Mouse (Mus musculus) urinary bladder, postnatal 36 days (tissue): ENCODE results near the gene Arhgap24.

Experiments used
- DNase-seq, 2 experiments: peaks; one replicate each; pipeline ENCODE4 v3.0.0; 2022; ENCODE audit warnings: low spot score in 2 of 2, mixed read lengths in 1 of 2

Gene Arhgap24

DNA sequence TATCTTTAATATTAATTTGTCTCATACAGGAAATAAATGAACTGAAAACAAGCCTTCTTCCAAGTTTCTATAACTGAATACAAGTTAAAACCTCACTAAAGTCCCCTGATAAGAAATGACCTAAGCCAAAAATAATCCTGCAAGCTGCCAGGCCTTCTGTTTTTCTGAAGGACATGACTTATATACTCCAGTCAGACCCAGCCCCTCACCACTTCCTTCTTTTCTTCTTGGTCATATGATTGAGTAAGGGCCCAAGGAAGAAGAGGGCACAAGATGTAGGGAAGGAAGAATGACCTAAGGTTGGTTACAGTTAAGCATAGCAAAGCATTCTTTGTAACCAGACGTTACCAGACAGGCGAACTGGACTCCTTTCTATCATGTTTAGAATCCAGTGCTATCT is 21.1 kb downstream of the Arhgap24 start:
- no peak for DNase-seq

- DNase-seq, result no peak
These were observed 21.9 kb downstream of the Arhgap24 start for GRCm38 (mm10) chr5:102503066-102503465.

DNA sequence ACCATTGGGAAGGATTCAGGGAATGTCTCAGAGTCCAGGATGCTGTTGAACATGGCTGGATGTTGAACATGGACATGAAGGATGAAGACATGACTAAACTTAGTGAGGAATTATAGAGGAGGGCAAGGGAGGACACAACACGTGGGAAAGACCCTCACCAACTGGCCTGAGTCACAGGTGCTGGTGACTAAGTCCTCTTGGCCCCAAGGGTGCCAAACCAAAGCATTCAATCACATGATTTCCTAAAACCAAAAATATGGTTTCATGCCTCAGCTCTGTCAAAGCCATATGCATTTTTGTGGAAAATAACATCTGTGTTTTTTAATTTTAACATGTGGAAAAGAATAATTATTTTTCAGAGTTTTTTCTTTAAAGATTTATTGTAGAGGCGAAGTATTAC is 22.7 kb downstream of the Arhgap24 start:
- DNase-seq, result no peak

DNA sequence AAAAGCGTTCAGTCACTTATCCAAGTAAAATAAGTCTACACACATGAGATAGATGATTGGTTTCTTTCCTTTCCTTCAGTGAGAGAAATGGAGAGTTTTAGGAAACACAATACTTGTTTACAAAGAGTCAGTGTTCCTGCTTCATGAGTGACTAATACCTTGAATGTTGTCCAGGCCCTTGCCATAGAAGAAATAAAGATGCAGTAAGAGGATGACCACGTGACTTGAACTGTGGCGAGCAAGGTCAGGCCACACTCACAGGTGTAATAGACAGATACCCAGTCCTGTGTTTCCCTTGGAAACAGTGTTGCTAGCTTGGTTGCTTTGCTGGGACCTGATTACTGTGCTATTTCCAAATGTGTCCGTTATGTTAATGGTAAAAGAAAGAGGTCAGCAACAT is 23.4 kb downstream of the Arhgap24 start:
- DNase-seq, result no peak

GRCm38 (mm10) chr5:102508162-102508561 is 27.0 kb downstream of the Arhgap24 start:
- DNase-seq, result no peak

GRCm38 (mm10) chr5:102509381-102509780 is 28.2 kb downstream of the Arhgap24 start:
- DNase-seq, result no peak

DNA sequence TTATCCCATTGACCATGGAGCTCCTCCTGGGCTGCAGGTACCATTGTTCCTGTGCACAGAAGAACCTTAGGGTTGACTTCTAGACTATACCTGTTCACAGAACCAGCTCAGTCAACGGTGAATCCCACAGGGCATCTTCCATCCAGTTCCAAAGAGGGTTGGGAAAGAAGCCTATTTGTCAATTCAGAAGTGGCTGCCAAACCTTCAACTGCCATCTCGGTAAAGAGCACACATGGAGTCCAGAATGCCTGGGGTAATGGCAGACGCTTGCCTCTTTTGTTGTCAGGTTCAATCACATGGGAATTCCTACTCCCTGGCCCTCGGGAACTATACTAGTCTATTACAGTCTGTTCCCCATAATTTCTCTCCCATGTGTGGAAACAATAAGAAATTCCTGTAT is 30.5 kb downstream of the Arhgap24 start:
- DNase-seq, result peak in 1 of 2 experiments; percentile 6

- DNase-seq, result no peak
These were observed 34.3 kb downstream of the Arhgap24 start for GRCm38 (mm10) chr5:102515496-102515895.

DNA sequence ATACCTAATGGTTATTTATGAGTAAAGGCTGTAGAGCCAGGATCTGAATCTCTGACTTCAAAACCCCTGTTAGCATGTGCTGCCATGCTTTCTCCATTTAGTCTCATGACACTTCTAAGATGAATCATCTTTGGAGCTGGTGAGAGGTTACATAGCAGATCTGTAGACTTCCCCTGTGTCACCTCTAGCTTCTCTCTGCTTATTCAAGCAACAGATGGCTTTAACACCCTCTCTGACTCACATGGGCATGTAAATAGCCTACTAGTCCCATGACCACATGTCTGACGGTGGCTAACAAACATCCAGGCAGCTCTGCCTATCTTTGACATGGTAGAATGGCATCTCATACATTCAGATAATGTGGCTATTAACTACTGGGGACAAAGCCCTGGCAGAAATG is 39.3 kb downstream of the Arhgap24 start:
- no peak for DNase-seq

GRCm38 (mm10) chr5:102535311-102535710 is 54.1 kb downstream of the Arhgap24 start:
- DNase-seq, result no peak

DNA sequence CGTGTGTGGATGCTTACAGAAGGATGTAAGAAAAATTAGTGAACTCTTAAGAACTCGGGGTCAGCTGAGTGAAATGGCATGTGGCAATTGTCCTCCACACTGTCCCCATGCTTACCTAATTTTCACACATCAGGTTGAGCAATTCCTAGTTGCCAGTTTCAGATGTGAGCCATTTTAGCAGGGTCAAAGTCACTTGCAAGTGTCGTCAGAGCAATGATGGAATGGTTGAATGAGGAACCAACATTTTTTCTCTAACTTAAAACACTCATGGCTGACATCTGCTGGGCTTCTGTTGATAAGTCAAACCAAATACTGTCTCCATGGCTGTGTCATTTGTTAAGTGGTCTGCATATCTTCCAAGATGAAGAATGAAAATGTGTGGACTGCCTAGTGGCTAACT is 56.6 kb downstream of the Arhgap24 start:
- DNase-seq, result no peak

GRCm38 (mm10) chr5:102546296-102546695 is 65.1 kb downstream of the Arhgap24 start:
- no peak for DNase-seq

DNA sequence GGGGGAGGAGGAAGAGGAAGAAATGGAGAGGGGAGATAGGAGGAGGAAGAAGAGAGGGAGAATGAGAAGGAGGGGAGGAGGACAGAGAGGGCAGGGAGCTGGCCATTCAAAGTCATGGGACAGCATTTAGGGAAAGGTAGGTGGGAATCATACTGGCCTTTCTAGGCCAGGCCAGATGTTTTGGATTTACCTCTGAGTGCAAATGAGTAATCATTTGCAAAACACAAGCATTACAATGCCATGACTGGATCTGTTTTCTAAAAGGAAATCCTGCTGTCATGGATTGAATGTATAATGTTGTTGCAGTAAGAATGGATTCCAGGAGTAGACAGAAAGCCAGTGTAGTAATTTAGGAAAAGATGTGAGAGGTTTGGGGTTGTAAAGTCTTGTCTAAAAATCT is 66.6 kb downstream of the Arhgap24 start:
- DNase-seq, result no peak

DNA sequence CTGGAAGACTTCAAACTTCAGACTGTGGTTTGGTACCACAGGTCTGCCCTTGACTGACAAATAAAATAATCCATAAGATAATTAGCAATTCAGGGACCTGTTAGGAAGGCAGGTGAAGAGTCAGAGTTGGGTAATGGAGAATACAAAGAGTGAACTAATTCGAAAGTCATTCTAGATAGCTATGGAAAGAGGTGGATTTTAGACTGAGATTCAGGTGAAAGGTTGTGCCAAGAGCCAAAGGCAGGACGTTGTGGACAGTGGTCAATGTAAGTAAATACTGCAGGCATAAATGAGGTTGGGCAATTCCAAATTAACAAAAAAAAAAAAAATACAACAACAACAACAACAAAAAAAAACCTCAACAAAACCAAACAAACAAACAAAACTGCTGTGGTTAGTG is 67.2 kb downstream of the Arhgap24 start:
- DNase-seq, result no peak

DNA sequence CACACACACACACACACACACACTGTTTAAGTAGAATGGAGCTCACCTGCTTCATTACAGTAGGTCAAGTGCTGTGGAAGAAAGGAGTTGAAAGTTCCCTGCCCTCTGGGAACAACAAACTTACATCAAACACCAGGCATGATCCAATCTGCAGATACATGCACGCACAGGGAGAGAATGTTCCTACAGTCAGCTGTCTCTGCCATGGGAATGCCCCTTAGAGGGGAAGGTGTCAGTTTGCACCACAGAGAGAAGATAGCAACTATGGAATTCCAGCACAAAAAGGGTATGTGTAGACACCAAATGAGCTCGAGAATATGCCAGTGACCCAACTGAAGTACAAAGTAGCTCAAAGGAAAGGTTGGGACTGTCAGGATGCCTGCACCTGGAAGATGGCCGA is 69.0 kb downstream of the Arhgap24 start:
- DNase-seq, result no peak

GRCm38 (mm10) chr5:102550870-102551637 is 69.9 kb downstream of the Arhgap24 start:
- no peak for DNase-seq

DNA sequence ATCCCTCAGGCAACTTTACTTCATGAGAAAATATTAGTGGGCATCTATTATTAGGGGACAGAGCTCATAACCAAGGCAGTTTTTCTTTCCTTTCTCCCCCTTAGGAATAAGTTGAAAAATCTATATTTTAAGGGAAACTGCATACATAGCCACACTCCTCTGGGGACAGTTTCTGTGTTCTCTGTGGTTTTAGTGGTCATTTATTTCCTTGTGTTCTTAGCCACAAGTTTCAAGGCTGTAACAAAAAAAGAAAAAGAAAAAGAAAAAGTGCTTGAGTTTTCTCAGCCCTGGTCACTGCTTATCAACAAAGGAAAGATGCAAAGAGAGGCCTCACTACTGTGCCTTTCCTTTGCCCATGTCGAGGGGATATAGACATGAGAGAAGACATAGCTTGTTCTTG is 71.3 kb downstream of the Arhgap24 start:
- no peak for DNase-seq

DNA sequence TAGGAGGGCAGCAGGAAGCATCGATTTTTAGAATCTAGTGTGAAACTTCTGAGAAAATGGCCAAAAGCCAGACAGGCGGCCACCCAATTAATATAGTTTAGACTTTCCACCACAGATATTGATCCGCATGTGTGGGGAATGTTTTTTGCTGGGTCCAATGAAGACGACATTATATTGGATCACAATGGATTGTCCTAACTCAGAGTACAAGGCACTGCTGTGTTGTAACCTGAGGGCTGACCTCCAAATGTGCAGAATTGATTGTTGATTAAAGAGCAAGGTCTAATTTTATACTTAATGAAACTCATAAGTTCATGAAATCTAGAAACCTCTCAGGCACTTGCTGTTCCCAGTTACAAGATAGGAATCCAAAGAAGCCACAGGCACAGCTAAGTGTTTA is 74.8 kb downstream of the Arhgap24 start:
- no peak for DNase-seq

DNA sequence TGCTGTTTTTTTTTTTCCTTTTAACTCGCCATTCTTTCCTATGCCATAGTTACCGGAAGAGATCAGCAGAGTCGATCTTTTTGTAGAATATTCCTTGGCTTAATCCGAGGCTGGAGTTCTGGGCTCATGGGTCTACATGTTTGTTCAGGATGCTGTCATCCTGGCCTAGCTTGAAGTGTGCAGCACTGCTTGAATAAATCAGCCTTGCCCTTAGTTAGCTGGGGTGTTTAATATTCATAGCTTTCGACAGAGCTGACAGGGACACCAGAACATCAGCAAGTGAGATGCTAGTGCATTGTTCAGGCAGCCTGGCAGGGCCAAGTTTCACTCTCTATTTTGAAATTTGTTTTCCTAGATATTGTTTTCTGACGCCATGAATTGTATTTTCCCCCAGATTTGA is 79.1 kb downstream of the Arhgap24 start:
- DNase-seq, result no peak

DNA sequence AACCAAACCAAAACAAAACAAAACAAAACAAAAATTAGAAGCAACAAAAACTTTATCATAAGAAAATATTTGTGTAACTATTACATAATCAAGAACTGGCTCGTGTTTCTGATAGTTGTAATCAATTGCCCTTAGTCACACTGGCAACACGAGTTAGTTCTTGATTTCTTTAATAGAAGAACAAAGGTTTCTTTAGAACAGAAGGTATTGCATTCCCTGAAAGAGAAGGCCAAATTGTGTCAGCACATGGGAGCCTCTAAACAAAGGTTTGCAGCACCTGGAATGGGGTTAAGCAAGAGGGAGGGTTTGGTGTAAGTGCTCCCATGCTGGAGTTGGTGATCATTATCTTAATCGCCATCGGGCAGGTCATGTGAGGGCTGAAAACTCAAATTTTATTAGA is 82.8 kb downstream of the Arhgap24 start:
- DNase-seq, result no peak

DNA sequence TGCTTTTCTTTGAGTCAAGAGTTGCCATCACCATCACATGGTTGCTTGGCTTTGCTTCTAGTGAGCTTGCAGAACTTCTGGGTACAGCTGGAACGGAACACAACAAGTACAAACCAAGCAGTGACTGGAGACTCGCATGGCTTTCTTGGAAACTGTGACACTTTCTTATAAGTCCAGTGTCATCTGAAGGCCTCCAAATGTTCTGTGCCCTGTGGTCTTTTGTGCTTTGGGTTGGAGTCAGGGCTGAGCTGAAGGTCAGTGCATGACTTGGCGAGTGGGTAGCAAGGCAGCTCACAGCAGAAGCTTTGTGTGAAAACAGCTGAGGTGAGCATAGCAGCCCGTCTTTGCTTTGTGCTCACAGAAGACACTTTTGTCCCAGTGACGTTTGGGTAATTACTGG is 87.6 kb downstream of the Arhgap24 start:
- DNase-seq, result no peak

DNA sequence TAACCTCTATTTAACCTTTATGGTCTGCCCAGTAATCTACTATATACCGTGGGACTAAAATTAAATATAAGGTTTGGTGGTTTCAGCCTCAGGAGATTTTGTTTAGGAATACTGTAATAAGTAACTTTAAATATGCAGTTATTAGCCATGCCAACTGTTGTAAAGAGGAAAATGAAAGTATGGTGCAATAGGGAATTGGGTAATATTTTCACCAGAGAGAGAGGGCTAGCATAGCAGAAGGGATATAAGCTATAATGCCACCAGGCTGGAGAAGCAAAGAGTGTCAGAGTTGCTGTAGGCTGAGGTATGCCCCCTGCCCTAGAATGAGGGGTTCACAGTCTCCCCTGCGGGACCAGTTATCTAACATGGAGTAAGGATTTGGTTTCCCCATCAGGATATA is 90.3 kb downstream of the Arhgap24 start:
- DNase-seq, result no peak

DNA sequence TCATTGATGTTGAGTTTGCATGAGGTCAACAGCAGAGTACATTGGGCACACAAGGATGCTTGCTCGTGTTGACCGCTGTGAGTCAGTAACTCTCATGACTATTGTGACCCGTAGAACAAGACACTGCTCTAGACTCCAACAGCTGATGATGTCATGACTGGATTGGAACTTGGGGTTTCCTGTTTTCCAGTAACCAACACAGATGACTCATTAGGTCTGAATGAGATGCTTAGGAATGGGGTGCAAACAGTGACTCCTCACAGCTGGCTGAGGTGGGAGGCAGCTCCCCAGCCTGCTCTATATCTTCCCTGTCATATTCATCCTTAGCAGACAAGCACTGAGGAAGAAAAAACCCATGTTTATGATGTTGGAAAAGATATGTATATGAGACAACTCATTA is 95.6 kb downstream of the Arhgap24 start:
- no peak for DNase-seq

DNA sequence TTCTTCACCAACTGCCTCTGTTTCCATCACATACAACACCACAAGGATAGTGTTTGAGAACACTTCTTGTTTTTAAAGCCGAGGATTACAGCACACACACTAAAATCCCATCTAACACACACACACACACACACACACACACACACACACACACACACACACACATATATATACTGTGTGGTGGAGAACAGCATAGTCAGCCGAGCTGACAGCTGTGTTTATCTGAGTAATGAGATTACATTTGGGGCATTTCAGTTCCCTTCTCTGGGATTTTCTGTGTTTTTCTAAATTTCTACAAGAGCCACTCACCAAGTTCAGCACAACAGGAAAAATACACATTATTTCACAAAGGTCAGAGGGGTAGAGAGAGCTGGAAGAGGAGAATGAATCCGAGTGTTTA is 96.5 kb downstream of the Arhgap24 start:
- no peak for DNase-seq
